Mouse (Mus musculus) right cerebral cortex, adult 2 months (tissue): Measurements from ENCODE around the gene Fam173a.
"Not testable (repeated sequence)": the region's sequence is repeated elsewhere in the genome, so short reads cannot be mapped to it uniquely, and the experiment has no call there.

Source experiments
- DNase-seq, 2 experiments: peaks; one replicate each; pipeline ENCODE4 v3.0.0; 2021 to 2022; ENCODE audit warnings: low spot score in 2 of 2

The Fam173a gene

GRCm38 (mm10) chr17:25760148-25760547 is 32.6 kb downstream of the Fam173a start:
- DNase-seq: no peak

GRCm38 (mm10) chr17:25757691-25758090 is 35.0 kb downstream of the Fam173a start:
- no peak for DNase-seq

- DNase-seq: no peak
Measured at GRCm38 (mm10) chr17:25756378-25757242, 36.1 kb downstream of the Fam173a start.

GRCm38 (mm10) chr17:25755627-25756377 is 36.9 kb downstream of the Fam173a start:
- DNase-seq: no peak

- no peak for DNase-seq
Measured at GRCm38 (mm10) chr17:25755086-25755485, 37.6 kb downstream of the Fam173a start.

- no peak for DNase-seq
Measured at GRCm38 (mm10) chr17:25754241-25754640, 38.5 kb downstream of the Fam173a start, which contains the start of gene Msln. TSS of gene Msln (minus strand) at chr17:25754378.

GRCm38 (mm10) chr17:25751446-25751845 is 41.3 kb downstream of the Fam173a start:
- peak in 1 of 2 experiments; percentile 39 for DNase-seq

GRCm38 (mm10) chr17:25749314-25749713 is 43.4 kb downstream of the Fam173a start:
- DNase-seq: no peak

GRCm38 (mm10) chr17:25748238-25748637 is 44.5 kb downstream of the Fam173a start:
- DNase-seq: no peak

GRCm38 (mm10) chr17:25744311-25744710 is 48.4 kb downstream of the Fam173a start:
- no peak for DNase-seq

- no peak for DNase-seq
Measured at GRCm38 (mm10) chr17:25743831-25744230, 48.9 kb downstream of the Fam173a start.

GRCm38 (mm10) chr17:25741471-25741870 is 51.2 kb downstream of the Fam173a start:
- not testable (repeated sequence) for DNase-seq
